Mouse (Mus musculus): ENCODE results near the gene Casc3. TPM values are rescaled to one million over a fixed set of nuclear protein-coding genes. Genes with fewer than 3 reads are reported as not detected.

Gene Casc3
- 41.0 and 42.8 TPM in 2 replicates for polyA plus RNA-seq (2014; fragmentation: Nextera tagmentation; extraction: Ambion mirVana)

DNA sequence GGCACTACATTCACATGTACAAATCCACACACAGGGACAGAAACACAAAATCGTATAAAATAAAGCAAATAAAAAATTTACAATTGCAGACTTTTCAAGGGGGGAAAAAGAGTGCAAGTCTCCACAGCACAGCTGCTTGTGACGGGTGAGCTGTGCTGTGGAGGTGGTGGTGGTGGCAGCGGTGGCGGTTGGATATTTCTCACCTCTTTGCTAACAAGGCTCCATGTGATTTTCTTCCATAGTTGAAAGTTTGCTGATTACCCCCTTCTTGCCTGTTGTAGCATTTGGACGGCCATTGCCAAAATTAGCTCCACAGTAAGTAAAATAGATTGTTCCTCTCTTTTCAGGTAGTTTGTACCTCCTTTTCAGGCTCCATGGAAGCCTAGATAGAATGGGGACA lies at the start of gene Casc3:
Casc3 (plus strand) TSS at position 301 of the 400 bp plus-strand sequence.
- no peaks in the 10 kb centered on the region for H3K27me3 ChIP-seq (ENCODE audit: insufficient read depth, low read length)
- TF ChIP-seq CTCF (IDR thresholded peaks at IDR 0.05; ENCODE audit: low read depth), result no peak
- no peak within 1 kb of the TSS for H3K9ac ChIP-seq
- H3K4me2 ChIP-seq, result no peak within 1 kb of the TSS
- peaks cover 3% of the 10 kb centered on the region; the same call in 1 of the 2 replicates for H3K4me1 ChIP-seq (ENCODE audit: insufficient read depth)
- WGBS, result 90% methylated on average over 5 of the region's 5 CpGs
- H3K36me3 ChIP-seq (ENCODE audit: insufficient read depth), result peaks cover 86% of the 10 kb centered on the region
- no peaks in the 10 kb centered on the region for H3K9me3 ChIP-seq (ENCODE audit: low read depth, low read length)
- no peak within 1 kb of the TSS for H3K27ac ChIP-seq (ENCODE audit: low read depth)
- DNase-seq (no peak), ATAC-seq (ENCODE audit: insufficient read depth) (no peak)
- no peak within 1 kb of the TSS for H3K4me3 ChIP-seq (ENCODE audit: low read depth, low read length)

GRCm38 (mm10) chr11:98755726-98756380 lies 48.9 kb upstream of the Casc3 start:
- 90% methylated on average over 6 of the region's 6 CpGs for WGBS
- no peak overlapping the region for H3K9ac ChIP-seq
- TF ChIP-seq CTCF (IDR thresholded peaks at IDR 0.05; ENCODE audit: low read depth), result no peak
- H3K4me3 ChIP-seq (ENCODE audit: low read depth, low read length), result no peak overlapping the region
- H3K27ac ChIP-seq (ENCODE audit: low read depth), result no peak overlapping the region
- H3K4me1 ChIP-seq (ENCODE audit: insufficient read depth), result peaks cover 25% of the 10 kb centered on the region
- no peak for DNase-seq
- no peak for ATAC-seq (ENCODE audit: insufficient read depth)
- no peaks in the 10 kb centered on the region for H3K9me3 ChIP-seq (ENCODE audit: low read depth, low read length)
- no peaks in the 10 kb centered on the region for H3K27me3 ChIP-seq (ENCODE audit: insufficient read depth, low read length)
- no peak overlapping the region for H3K4me2 ChIP-seq
- peaks cover 63% of the 10 kb centered on the region for H3K36me3 ChIP-seq (ENCODE audit: insufficient read depth)

GRCm38 (mm10) chr11:98756711-98757110 lies 48.0 kb upstream of the Casc3 start:
- H3K9ac ChIP-seq, result no peak overlapping the region
- ATAC-seq (ENCODE audit: insufficient read depth), result no peak
- no peak for DNase-seq
- no peaks in the 10 kb centered on the region for H3K9me3 ChIP-seq (ENCODE audit: low read depth, low read length)
- no peaks in the 10 kb centered on the region for H3K27me3 ChIP-seq (ENCODE audit: insufficient read depth, low read length)
- peaks cover 71% of the 10 kb centered on the region for H3K36me3 ChIP-seq (ENCODE audit: insufficient read depth)
- WGBS, result 80% methylated on average over 12 of the region's 12 CpGs
- no peak overlapping the region for H3K27ac ChIP-seq (ENCODE audit: low read depth)
- no peak overlapping the region for H3K4me3 ChIP-seq (ENCODE audit: low read depth, low read length)
- TF ChIP-seq CTCF (IDR thresholded peaks at IDR 0.05; ENCODE audit: low read depth), result no peak
- H3K4me2 ChIP-seq, result no peak overlapping the region
- H3K4me1 ChIP-seq (ENCODE audit: insufficient read depth), result peaks cover 16% of the 10 kb centered on the region

GRCm38 (mm10) chr11:98761939-98762338 lies 42.8 kb upstream of the Casc3 start:
- no peak overlapping the region for H3K4me2 ChIP-seq
- WGBS, result 85% methylated on average over 4 of the region's 4 CpGs
- TF ChIP-seq CTCF (IDR thresholded peaks at IDR 0.05; ENCODE audit: low read depth), result no peak
- no peak for DNase-seq
- no peaks in the 10 kb centered on the region for H3K27me3 ChIP-seq (ENCODE audit: insufficient read depth, low read length)
- H3K9ac ChIP-seq, result no peak overlapping the region
- no peak for ATAC-seq (ENCODE audit: insufficient read depth)
- H3K4me3 ChIP-seq (ENCODE audit: low read depth, low read length), result no peak overlapping the region
- no peaks in the 10 kb centered on the region for H3K9me3 ChIP-seq (ENCODE audit: low read depth, low read length)
- H3K27ac ChIP-seq (ENCODE audit: low read depth), result no peak overlapping the region
- peaks cover 17% of the 10 kb centered on the region for H3K4me1 ChIP-seq (ENCODE audit: insufficient read depth)
- peaks cover 71% of the 10 kb centered on the region for H3K36me3 ChIP-seq (ENCODE audit: insufficient read depth)

DNA sequence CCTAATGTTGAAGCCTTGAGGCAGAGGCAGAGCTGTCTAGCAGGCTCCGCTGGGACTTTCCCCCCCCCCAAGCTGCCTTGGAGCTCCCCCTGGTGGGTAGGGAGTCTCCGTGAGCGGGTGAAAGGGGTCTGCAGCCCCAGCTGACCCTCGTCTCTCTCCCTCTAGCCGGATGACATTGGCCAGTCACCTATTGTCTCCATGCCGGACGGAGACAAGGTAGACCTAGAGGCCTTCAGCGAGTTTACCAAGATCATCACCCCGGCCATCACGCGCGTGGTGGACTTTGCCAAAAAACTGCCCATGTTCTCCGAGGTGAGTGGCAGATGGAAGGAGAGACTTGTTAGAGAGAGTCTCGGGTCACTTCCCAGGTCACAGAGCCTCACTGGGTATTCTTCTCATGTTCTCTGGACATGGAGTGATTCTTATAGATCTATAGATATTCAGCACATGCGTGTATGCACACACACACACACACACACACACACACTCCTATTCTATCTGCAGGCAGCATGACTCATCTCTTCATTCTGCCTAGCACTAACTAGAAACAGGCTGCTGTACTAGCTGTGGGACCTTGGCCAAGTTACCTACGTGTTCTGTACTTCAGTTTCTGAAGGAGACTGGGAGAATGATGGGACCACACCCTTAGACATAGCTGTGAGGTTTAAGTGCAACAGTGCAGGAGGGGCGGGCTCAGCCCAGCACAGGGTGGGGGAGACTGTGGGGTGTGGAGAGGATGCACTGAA lies 41.8 kb upstream of the Casc3 start:
- Histone ChIP-seq H3K27ac (ENCODE audit: low read depth) (peak overlapping the region; percentile 48; the same call in 1 of the 2 replicates), H3K9ac (no peak overlapping the region), H3K4me3 (ENCODE audit: low read depth, low read length) (no peak overlapping the region), H3K9me3 (ENCODE audit: low read depth, low read length) (no peaks in the 10 kb centered on the region), H3K4me1 (ENCODE audit: insufficient read depth) (peaks cover 26% of the 10 kb centered on the region), H3K36me3 (ENCODE audit: insufficient read depth) (peaks cover 64% of the 10 kb centered on the region), H3K27me3 (ENCODE audit: insufficient read depth, low read length) (no peaks in the 10 kb centered on the region), H3K4me2 (no peak overlapping the region)
- TF ChIP-seq CTCF (IDR thresholded peaks at IDR 0.05; ENCODE audit: low read depth), result peak; percentile 62
- DNase-seq, result peak; percentile 42
- ATAC-seq (ENCODE audit: insufficient read depth), result no peak
- 62% methylated on average over 17 of the region's 17 CpGs for WGBS

DNA sequence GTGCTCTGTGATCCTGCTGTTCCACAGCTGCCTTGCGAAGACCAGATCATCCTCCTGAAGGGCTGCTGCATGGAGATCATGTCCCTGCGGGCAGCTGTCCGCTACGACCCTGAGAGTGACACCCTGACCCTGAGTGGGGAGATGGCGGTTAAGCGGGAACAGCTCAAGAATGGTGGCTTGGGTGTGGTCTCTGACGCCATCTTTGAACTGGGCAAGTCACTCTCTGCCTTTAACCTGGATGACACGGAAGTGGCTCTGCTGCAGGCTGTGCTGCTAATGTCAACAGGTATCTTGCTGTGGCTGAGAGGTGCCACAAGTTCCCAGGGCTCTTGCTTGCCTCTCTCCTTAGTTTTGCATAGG lies 41.2 kb upstream of the Casc3 start:
- ATAC-seq (ENCODE audit: insufficient read depth), result no peak
- WGBS, result 82% methylated on average over 8 of the region's 8 CpGs
- peaks cover 60% of the 10 kb centered on the region for H3K36me3 ChIP-seq (ENCODE audit: insufficient read depth)

GRCm38 (mm10) chr11:98764091-98764490 lies 40.6 kb upstream of the Casc3 start:
- no peak for DNase-seq
- Histone ChIP-seq H3K4me1 (ENCODE audit: insufficient read depth) (peaks cover 37% of the 10 kb centered on the region), H3K36me3 (ENCODE audit: insufficient read depth) (peaks cover 61% of the 10 kb centered on the region), H3K4me2 (no peak overlapping the region), H3K27ac (ENCODE audit: low read depth) (no peak overlapping the region), H3K4me3 (ENCODE audit: low read depth, low read length) (no peak overlapping the region), H3K9me3 (ENCODE audit: low read depth, low read length) (no peaks in the 10 kb centered on the region), H3K9ac (no peak overlapping the region), H3K27me3 (ENCODE audit: insufficient read depth, low read length) (no peaks in the 10 kb centered on the region)
- ATAC-seq (ENCODE audit: insufficient read depth), result no peak
- 76% methylated on average over 18 of the region's 18 CpGs for WGBS
- TF ChIP-seq CTCF (IDR thresholded peaks at IDR 0.05; ENCODE audit: low read depth), result no peak

More for the DNA sequence above, 41.2 kb upstream of the Casc3 start:
- Histone ChIP-seq H3K27ac (ENCODE audit: low read depth) (peak overlapping the region; percentile 20; the same call in 1 of the 2 replicates), H3K4me1 (ENCODE audit: insufficient read depth) (peaks cover 31% of the 10 kb centered on the region), H3K4me3 (ENCODE audit: low read depth, low read length) (no peak overlapping the region), H3K9ac (no peak overlapping the region), H3K4me2 (no peak overlapping the region), H3K9me3 (ENCODE audit: low read depth, low read length) (no peaks in the 10 kb centered on the region), H3K27me3 (ENCODE audit: insufficient read depth, low read length) (no peaks in the 10 kb centered on the region)
- no peak for TF ChIP-seq CTCF (IDR thresholded peaks at IDR 0.05; ENCODE audit: low read depth)
- no peak for DNase-seq

Measured in lung, embryonic 14.5 days (tissue).